Mouse (Mus musculus): ENCODE measurements around the gene Gm884. TPM values are rescaled to one million over a fixed set of nuclear protein-coding genes. Genes with fewer than 3 reads are reported as not detected.
"Not testable (repeated sequence)": the region's sequence is repeated elsewhere in the genome, so short reads cannot be mapped to it uniquely, and the experiment has no call there.

The Gm884 gene
- polyA plus RNA-seq, 1 experiment from 2014 or later, result not detected

DNA sequence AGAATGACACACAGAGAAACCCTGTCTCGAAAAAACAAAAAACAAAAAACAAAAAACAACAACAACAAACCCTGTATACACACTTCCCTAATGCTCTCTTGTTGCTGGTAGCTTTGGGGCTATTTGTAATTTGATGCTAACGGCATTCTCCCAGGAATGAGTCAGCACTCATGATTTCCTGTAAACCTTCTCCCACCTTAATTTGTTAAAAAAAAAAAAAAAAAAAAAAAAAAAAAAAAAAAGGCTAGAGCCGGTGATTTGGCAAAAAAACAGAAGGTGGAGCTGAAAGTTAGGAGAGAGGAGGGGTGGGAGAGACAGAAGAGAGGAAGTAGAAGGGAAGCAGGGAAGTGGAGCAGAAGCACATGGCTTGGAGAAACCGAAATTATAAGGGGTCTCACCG lies 14.3 kb downstream of the Gm884 start:
- Histone ChIP-seq H3K36me3 (no peaks in the 10 kb centered on the region), H3K9me3 (no peaks in the 10 kb centered on the region), H3K27ac (no peak overlapping the region), H3K4me1 (no peaks in the 10 kb centered on the region), H3K4me3 (no peak overlapping the region), H3K27me3 (ENCODE audit: insufficient read depth, poor library complexity, severe bottlenecking) (no peaks in the 10 kb centered on the region)
- no peak for DNase-seq (ENCODE audit: low spot score)
- WGBS, result 51% methylated on average over 5 of the region's 5 CpGs

DNA sequence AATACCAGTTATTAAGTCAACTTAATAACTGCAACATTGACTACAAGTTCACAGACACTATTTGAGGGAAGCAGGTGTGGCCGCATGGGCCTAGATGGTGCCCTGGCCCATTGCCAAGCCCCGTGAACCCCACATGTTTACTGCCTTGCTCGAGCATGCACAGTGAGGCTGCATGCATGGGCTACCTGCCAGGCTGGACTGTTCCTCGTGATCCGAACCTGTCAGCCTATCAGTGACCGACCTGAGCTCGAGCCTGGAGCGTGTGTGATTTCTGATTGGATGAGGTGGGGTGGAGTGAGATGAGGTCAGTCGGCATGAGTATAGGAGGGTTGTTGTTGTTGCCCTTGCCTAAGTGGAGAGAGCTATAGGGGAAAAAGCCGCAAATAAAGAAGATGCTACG lies 42.6 kb downstream of the Gm884 start:
- Histone ChIP-seq H3K27me3 (ENCODE audit: insufficient read depth, poor library complexity, severe bottlenecking) (no peaks in the 10 kb centered on the region), H3K4me1 (no peaks in the 10 kb centered on the region), H3K9me3 (peaks cover 10% of the 10 kb centered on the region), H3K4me3 (no peak overlapping the region), H3K36me3 (no peaks in the 10 kb centered on the region), H3K27ac (no peak overlapping the region)
- 88% methylated on average over 11 of the region's 11 CpGs for WGBS
- DNase-seq (ENCODE audit: low spot score), result no peak

DNA sequence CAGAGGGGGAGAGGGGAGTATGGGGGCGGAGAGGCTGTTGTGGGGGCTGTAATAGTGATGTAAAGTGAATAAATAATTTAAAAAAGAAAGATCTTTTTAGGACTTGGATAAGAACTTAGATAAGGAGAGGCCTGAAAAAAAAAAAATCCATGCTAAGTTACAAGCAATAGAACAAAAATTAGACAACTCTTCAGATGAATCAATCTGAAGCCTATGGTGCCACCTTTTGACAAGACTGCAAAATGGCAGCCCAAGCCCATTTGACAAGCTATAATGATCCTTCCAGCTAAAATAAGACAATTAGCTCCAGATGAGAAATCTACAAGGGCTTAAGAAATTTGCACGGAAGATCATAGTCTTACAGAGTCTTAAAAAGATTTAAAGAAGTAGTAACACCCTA lies 64.9 kb downstream of the Gm884 start:
- no peaks in the 10 kb centered on the region for H3K9me3 ChIP-seq
- H3K36me3 ChIP-seq, result no peaks in the 10 kb centered on the region
- DNase-seq (ENCODE audit: low spot score), result no peak
- H3K4me3 ChIP-seq, result no peak overlapping the region
- no peaks in the 10 kb centered on the region for H3K27me3 ChIP-seq (ENCODE audit: insufficient read depth, poor library complexity, severe bottlenecking)
- H3K4me1 ChIP-seq, result no peaks in the 10 kb centered on the region
- 79% methylated on average over 2 of the region's 2 CpGs for WGBS
- H3K27ac ChIP-seq, result no peak overlapping the region

DNA sequence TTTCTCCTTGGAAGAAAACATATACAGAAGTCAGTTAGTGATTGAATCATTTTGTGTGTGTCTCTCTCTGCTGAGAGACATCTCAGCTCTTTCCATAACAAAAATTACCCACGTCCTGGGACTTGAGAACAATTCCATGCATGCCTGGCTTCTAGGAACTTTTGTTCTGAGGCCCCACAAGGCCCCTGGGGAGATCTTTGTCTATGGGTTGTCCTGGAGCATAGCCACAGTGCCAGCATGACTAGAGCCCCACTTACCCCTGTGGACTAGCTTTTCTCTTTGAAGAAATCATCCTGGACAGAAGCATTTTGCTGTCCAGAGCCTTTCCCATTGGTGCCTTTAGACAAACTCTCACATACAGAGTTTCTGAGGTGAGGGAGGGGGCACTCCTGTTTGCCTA lies 86.0 kb downstream of the Gm884 start:
- not testable (repeated sequence) for DNase-seq (ENCODE audit: low spot score)

DNA sequence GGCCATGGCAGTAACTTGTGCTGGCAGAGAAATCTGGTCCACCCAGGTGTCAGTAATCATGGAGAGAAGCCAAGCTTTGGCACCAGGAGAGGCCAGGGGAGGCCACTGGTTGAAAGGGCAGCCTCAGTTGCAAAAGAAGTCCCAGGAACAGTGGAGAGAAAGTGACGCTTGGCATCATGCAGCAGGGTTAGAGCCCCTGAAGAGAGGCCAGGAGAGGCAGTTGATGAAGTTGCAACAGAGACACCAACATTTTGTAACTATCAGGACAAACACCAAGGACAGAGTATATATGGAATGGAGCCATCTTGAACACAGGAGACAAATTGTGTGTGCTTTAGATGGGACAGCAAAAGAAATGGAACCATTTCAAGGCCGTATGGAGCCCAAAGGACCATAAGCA lies 108.8 kb downstream of the Gm884 start:
- no peaks in the 10 kb centered on the region for H3K36me3 ChIP-seq
- H3K27ac ChIP-seq, result no peak overlapping the region
- H3K9me3 ChIP-seq, result no peaks in the 10 kb centered on the region
- H3K4me1 ChIP-seq, result no peaks in the 10 kb centered on the region
- no peak overlapping the region for H3K4me3 ChIP-seq
- no peaks in the 10 kb centered on the region for H3K27me3 ChIP-seq (ENCODE audit: insufficient read depth, poor library complexity, severe bottlenecking)
- WGBS, result 67% methylated on average over 2 of the region's 2 CpGs
- no peak for DNase-seq (ENCODE audit: low spot score)

More for the DNA sequence above, 86.0 kb downstream of the Gm884 start:
- not testable (repeated sequence) for H3K36me3 ChIP-seq; H3K4me1 ChIP-seq; H3K4me3 ChIP-seq; H3K27me3 ChIP-seq (ENCODE audit: insufficient read depth, poor library complexity, severe bottlenecking); H3K27ac ChIP-seq; H3K9me3 ChIP-seq
- 41% methylated on average over 1 of the region's 1 CpGs for WGBS

DNA sequence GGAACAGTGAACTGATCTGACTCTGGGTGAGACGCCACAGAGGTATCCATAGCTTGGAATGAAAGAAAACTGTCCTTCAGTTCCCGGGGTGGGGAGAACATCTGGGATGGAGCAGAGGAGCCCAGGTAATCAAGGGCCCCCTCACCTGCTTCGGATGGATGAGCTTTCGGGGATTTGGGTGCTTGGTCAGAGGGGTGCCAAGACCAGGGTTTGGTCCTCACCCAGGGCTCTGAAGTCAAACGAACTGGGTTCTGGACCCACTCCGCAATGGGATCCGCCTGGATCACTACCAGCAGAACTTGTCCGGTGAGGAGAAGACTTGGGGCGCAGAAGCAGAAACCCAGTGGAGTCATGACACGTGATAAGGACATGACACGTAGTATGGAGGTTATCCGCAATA lies 116.4 kb downstream of the Gm884 start, which contains the start of gene Lrrc37a:
Gene Lrrc37a (minus strand): TSS at position 101 of the 400 bp plus-strand sequence.
- 80% methylated on average over 12 of the region's 12 CpGs for WGBS
- H3K27ac ChIP-seq, result no peak within 1 kb of the TSS
- H3K4me3 ChIP-seq, result no peak within 1 kb of the TSS
- no peak for DNase-seq (ENCODE audit: low spot score)
- H3K4me1 ChIP-seq, result no peaks in the 10 kb centered on the region
- no peaks in the 10 kb centered on the region for H3K27me3 ChIP-seq (ENCODE audit: insufficient read depth, poor library complexity, severe bottlenecking)
- no peaks in the 10 kb centered on the region for H3K36me3 ChIP-seq
- H3K9me3 ChIP-seq, result no peaks in the 10 kb centered on the region

Other genes starting within 250 kb of the Gm884 start
- 6.7 and 6.9 TPM in 2 replicates for gene Plekhm1, start 208.5 kb downstream of the Gm884 start, polyA plus RNA-seq (2016; fragmentation: Nextera tagmentation; extraction: Ambion mirVana)
- gene Lrrc37a, start 116.5 kb downstream of the Gm884 start, polyA plus RNA-seq (2016; fragmentation: Nextera tagmentation; extraction: Ambion mirVana), result not detected in 2 replicates
- gene Lyzl6, start 17.8 kb upstream of the Gm884 start, polyA plus RNA-seq (2016; fragmentation: Nextera tagmentation; extraction: Ambion mirVana), result not detected in 2 replicates
- 0.48 TPM in 1 of 2 replicates, not detected in the other for gene Rprml, start 28.4 kb upstream of the Gm884 start, polyA plus RNA-seq (2016; fragmentation: Nextera tagmentation; extraction: Ambion mirVana)
- 80.1 and 86.4 TPM in 2 replicates for gene Gosr2, start 76.8 kb upstream of the Gm884 start, polyA plus RNA-seq (2016; fragmentation: Nextera tagmentation; extraction: Ambion mirVana)
- 1.2 and 1.6 TPM in 2 replicates for gene Wnt9b, start 128.7 kb upstream of the Gm884 start, polyA plus RNA-seq (2016; fragmentation: Nextera tagmentation; extraction: Ambion mirVana)
- 0.28 and 1.5 TPM in 2 replicates for gene Wnt3, start 153.0 kb upstream of the Gm884 start, polyA plus RNA-seq (2016; fragmentation: Nextera tagmentation; extraction: Ambion mirVana)

Measured in heart, embryonic 10.5 days (tissue).